Mouse (Mus musculus) cerebellum, adult 2 months (tissue): ENCODE measurements around the gene Hpse2.

Experiments used
- CTCF ChIP-seq: fragments of 200-500 bp; IDR thresholded peaks from 2 replicates; pipeline ENCODE4 v1.5.1; 2011; ENCODE audit warnings: low read depth, mild to moderate bottlenecking, control low read depth, low read length, moderate library complexity, borderline replicate concordance; ENCODE audit not compliant: insufficient read depth
- POLR2A ChIP-seq: fragments of 200-500 bp; IDR thresholded peaks from 2 replicates; pipeline ENCODE4 v1.6.1; 2011; ENCODE audit warnings: low read length, control low read depth, borderline replicate concordance; ENCODE audit not compliant: insufficient read depth

DNA sequence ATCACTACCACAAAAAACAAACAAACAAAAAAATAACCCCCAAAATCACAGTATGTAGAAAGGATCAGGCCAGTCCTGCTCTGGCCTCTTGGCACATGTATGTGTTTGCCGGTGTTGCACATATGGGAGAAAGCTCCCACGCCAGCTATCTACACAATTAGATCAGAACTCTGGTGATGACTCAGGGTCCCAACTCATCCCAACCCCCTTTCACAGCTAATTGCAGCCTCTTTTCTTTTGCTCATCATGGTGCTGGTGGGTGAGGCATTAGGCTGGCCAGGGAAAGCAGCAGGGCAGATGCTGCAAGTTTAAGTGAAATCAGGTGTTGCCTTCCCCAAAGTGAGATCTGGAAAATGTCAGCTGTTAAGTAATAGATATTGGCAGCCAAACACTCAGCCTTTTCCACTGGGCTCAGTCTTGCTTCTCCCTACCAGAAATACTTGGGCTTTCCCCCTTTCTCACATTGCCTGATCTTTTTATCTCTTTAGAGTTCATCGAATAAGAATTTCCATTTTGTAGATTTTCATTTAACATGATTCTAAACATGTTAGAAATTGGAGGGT is 365.5 kb downstream of the Hpse2 start:
- TF ChIP-seq CTCF (no peak), POLR2A (no peak)
